Mouse (Mus musculus) limb, embryonic 15.5 days (tissue): Measurements from ENCODE around the gene Dok3. TPM values are rescaled to one million over a fixed set of nuclear protein-coding genes. Genes with fewer than 3 reads are reported as not detected.

Source experiments
- microRNA-seq: library from miRNA; unstranded; fragments of <30 nt; microRNA quantifications from one replicate; pipeline ENCODE4, GENCODE M21; 2016
- polyA plus RNA-seq: library from polyadenylated mRNA; unstranded; fragments of >200 nt; fragmentation: Nextera tagmentation; extraction: Ambion mirVana; gene quantifications from 2 replicates; pipeline ENCODE4 v1.2.1, GENCODE M21; 2015

The Dok3 gene
- polyA plus RNA-seq, 1 experiment from 2014 or later, result 4.7 TPM

Small RNA genes lying within 50 kb of the gene (microRNA-seq; reads per million reads assigned to microRNA genes)
- gene Mir6944, result 20.0 reads per million, percentile 33 among the genes with 10 or more reads in this experiment
- 0.82 reads per million for gene Mir6945

Other genes with a start within 250 kb of the Dok3 start
- gene Prelid1, start 208.8 kb downstream of the Dok3 start, polyA plus RNA-seq, result 427 and 446 TPM in 2 replicates
- 110 and 119 TPM in 2 replicates for gene Rab24, start 207.3 kb downstream of the Dok3 start, polyA plus RNA-seq
- 43.8 and 46.2 TPM in 2 replicates for gene Mxd3, start 199.5 kb downstream of the Dok3 start, polyA plus RNA-seq
- 104 and 109 TPM in 2 replicates for gene Lman2, start 166.5 kb downstream of the Dok3 start, polyA plus RNA-seq
- 1.4 and 2.4 TPM in 2 replicates for gene Rgs14, start 159.6 kb downstream of the Dok3 start, polyA plus RNA-seq
- 0.20 TPM in 1 of 2 replicates, not detected in the other for gene Slc34a1, start 131.1 kb downstream of the Dok3 start, polyA plus RNA-seq
- not detected in 2 replicates for gene Pfn3, start 114.1 kb downstream of the Dok3 start, polyA plus RNA-seq
- gene F12, start 102.5 kb downstream of the Dok3 start, polyA plus RNA-seq, result 0.17 TPM in 1 of 2 replicates, not detected in the other
- gene Grk6, start 84.2 kb downstream of the Dok3 start, polyA plus RNA-seq, result 34.3 and 39.0 TPM in 2 replicates
- 0.38 and 1.2 TPM in 2 replicates for gene Prr7, start 65.0 kb downstream of the Dok3 start, polyA plus RNA-seq
- gene Dbn1, start 41.2 kb downstream of the Dok3 start, polyA plus RNA-seq, result 162 and 172 TPM in 2 replicates
- gene Pdlim7, start 15.6 kb downstream of the Dok3 start, polyA plus RNA-seq, result 147 and 213 TPM in 2 replicates
- gene Ddx41, start 7.4 kb upstream of the Dok3 start, polyA plus RNA-seq, result 56.1 and 56.7 TPM in 2 replicates
- gene Fam193b, start 41.8 kb upstream of the Dok3 start, polyA plus RNA-seq, result 34.8 and 35.4 TPM in 2 replicates
- gene Tmed9, start 44.4 kb upstream of the Dok3 start, polyA plus RNA-seq, result 214 and 263 TPM in 2 replicates
- 34.0 TPM in 2 replicates for gene B4galt7, start 70.6 kb upstream of the Dok3 start, polyA plus RNA-seq
- 56.0 and 57.8 TPM in 2 replicates for gene Caml, start 93.7 kb upstream of the Dok3 start, polyA plus RNA-seq
- gene Ddx46, start 105.7 kb upstream of the Dok3 start, polyA plus RNA-seq, result 30.7 and 33.4 TPM in 2 replicates
- gene B230219D22Rik, start 163.8 kb upstream of the Dok3 start, polyA plus RNA-seq, result 47.0 and 54.3 TPM in 2 replicates
- 101 and 103 TPM in 2 replicates for gene Txndc15, start 185.4 kb upstream of the Dok3 start, polyA plus RNA-seq
- 44.3 and 44.5 TPM in 2 replicates for gene Pcbd2, start 198.1 kb upstream of the Dok3 start, polyA plus RNA-seq